Mouse (Mus musculus): ENCODE results near the gene Spata16. TPM values are rescaled to one million over a fixed set of nuclear protein-coding genes. Genes with fewer than 3 reads are reported as not detected.

The Spata16 gene
- total and polyA plus RNA-seq, 3 experiments: not detected

DNA sequence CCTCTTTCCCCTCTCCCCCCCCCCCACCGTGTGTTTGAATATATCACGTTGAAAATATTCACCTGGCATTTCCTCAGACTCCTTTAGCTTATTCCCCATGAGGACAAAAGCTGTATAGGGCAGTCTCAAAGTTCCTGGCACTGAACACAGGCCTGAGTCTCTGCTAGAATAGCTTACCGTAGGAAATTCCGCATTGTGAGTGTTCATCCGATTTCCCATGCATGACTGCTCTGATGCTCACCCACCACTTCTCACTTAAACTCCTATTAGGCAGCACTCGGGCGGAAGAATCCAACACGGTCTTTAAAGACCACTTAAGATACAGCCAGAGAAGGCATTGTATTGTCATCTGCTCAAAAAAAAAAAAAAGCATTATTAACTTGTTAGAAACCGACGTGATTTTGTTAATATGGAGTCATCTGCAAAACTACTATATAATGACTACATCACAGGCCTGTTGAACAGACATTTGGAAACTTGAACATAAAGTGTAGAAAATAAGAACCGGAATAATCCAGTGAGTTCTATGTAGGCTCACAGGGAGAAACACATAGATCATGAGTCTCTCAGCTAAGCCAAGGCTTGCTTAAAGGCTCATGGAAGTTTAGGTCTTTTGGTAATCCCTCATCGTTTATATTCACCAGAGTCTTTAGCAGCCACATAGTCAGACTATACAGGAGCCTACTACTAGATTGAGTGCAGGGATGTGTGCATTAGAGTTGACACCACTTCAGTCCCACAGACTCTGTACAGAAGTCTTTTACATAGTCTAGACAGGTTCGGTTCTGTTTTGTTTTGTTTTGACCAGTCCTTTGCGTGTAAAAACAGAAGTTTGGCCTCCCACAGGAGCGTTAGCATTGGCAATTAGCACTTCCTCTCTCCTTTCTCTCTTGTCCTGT is 4.2 kb downstream of the Spata16 start:
- no peak for TF ChIP-seq MXI1 (IDR thresholded peaks at IDR 0.05; ENCODE audit: low read depth, low read length)
- no peak for TF ChIP-seq NELFE (IDR thresholded peaks at IDR 0.05; ENCODE audit: low read depth, low read length)
- TF ChIP-seq NRF1 (IDR thresholded peaks at IDR 0.05; ENCODE audit: insufficient read depth, low read depth, low read length, poor library complexity, severe bottlenecking): no peak
- no peak for TF ChIP-seq SMC3 (IDR thresholded peaks at IDR 0.05; ENCODE audit: low read depth, low read length)
- no peak for TF ChIP-seq RCOR1 (IDR thresholded peaks at IDR 0.05; ENCODE audit: low read depth, low read length)
- no peak for TF ChIP-seq ZKSCAN1 (IDR thresholded peaks at IDR 0.05; ENCODE audit: low read depth, low read length)
- no peak for TF ChIP-seq TAL1 (IDR thresholded peaks at IDR 0.05; ENCODE audit: low read length)
- TF ChIP-seq MAX (IDR thresholded peaks at IDR 0.05; ENCODE audit: low read length): no peak

DNA sequence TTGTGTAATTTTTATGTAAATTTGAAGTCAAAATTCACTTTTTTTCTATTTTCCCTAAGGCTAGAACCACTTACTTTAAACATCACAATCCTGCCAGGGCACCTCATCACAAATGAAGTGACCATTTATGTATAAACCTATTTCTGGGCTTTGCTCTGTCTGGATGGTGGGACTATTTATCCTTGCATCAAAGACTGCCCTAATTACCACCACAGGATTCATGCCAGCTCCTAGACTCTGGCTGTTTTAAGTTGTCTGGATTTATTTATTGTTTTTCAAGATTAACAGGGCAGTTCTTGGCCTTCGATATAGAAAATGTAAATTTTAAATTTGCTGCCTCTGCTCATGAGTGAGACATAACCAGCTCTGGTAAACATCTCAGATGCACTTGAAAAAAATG is 6.7 kb downstream of the Spata16 start:
- no peak for TF ChIP-seq MYB (IDR thresholded peaks at IDR 0.05; ENCODE audit: low read depth, low read length)
- no peak for TF ChIP-seq MAZ (IDR thresholded peaks at IDR 0.05; ENCODE audit: low read depth, low read length)
- TF ChIP-seq ZC3H11A (IDR thresholded peaks at IDR 0.05; ENCODE audit: low read depth, low read length): no peak
- no peak for TF ChIP-seq TAL1 (IDR thresholded peaks at IDR 0.05; ENCODE audit: low read length)
- no peak for TF ChIP-seq POLR2A (IDR thresholded peaks at IDR 0.05; ENCODE audit: control insufficient read depth in 1 of 2, insufficient read depth in 1 of 2, low read depth in 1 of 2, low read length in 2 of 2, poor library complexity in 1 of 2)
- no peak for TF ChIP-seq JUND (IDR thresholded peaks at IDR 0.05; ENCODE audit: low read depth, low read length)
- no peak for TF ChIP-seq MEF2A (IDR thresholded peaks at IDR 0.05; ENCODE audit: extremely low read depth, insufficient replicate concordance, low read depth, low read length, poor library complexity, severe bottlenecking)
- no peak for TF ChIP-seq EP300 (IDR thresholded peaks at IDR 0.05; ENCODE audit: low read depth in 1 of 2, low read length in 2 of 2)
- TF ChIP-seq TBP (IDR thresholded peaks at IDR 0.05; ENCODE audit: low read depth, low read length): no peak
- TF ChIP-seq HCFC1 (IDR thresholded peaks at IDR 0.05; ENCODE audit: low read depth, low read length): no peak
- no peak for TF ChIP-seq ETS1 (IDR thresholded peaks at IDR 0.05; ENCODE audit: low read depth, low read length)
- no peak for TF ChIP-seq NELFE (IDR thresholded peaks at IDR 0.05; ENCODE audit: low read depth, low read length)
- TF ChIP-seq USF2 (IDR thresholded peaks at IDR 0.05; ENCODE audit: borderline replicate concordance in 1 of 2, insufficient read depth in 1 of 2, low read depth in 1 of 2, low read length in 2 of 2): no peak
- no peak for TF ChIP-seq RCOR1 (IDR thresholded peaks at IDR 0.05; ENCODE audit: low read depth, low read length)
- no peak for TF ChIP-seq UBTF (IDR thresholded peaks at IDR 0.05; ENCODE audit: borderline replicate concordance, insufficient read depth, low read depth, low read length)
- TF ChIP-seq MXI1 (IDR thresholded peaks at IDR 0.05; ENCODE audit: low read depth, low read length): no peak
- TF ChIP-seq ZMIZ1 (IDR thresholded peaks at IDR 0.05; ENCODE audit: low read depth, low read length): no peak
- Histone ChIP-seq H3K36me3 (ENCODE audit: control insufficient read depth in 1 of 2, insufficient read depth in 2 of 2, low read length in 2 of 2) (no peaks in the 10 kb centered on the region), H3K27me3 (ENCODE audit: control insufficient read depth in 1 of 2, insufficient read depth in 2 of 2, low read length in 2 of 2) (no peaks in the 10 kb centered on the region), H3K79me2 (ENCODE audit: control insufficient read depth, insufficient read depth, low read length, poor library complexity) (no peaks in the 10 kb centered on the region), H3K4me1 (ENCODE audit: control insufficient read depth in 1 of 2, insufficient read depth in 2 of 2, low read length in 2 of 2) (no peaks in the 10 kb centered on the region), H3K27ac (ENCODE audit: control insufficient read depth, low read depth, low read length) (no peak overlapping the region), H3K4me3 (ENCODE audit: control insufficient read depth in 1 of 2, insufficient read depth in 1 of 2, low read depth in 2 of 2, low read length in 2 of 2) (no peak overlapping the region), H3K9ac (ENCODE audit: control insufficient read depth, low read depth, low read length, poor library complexity, severe bottlenecking) (no peak overlapping the region), H3K9me3 (replicated peaks; ENCODE audit: insufficient read depth, low read length) (no peaks in the 10 kb centered on the region)
- no peak for DNase-seq (ENCODE audit: low read depth, low spot score)

More for the DNA sequence above, 4.2 kb downstream of the Spata16 start:
- Histone ChIP-seq H3K4me3 (ENCODE audit: control insufficient read depth in 1 of 2, insufficient read depth in 1 of 2, low read depth in 2 of 2, low read length in 2 of 2) (no peak overlapping the region), H3K27me3 (ENCODE audit: control insufficient read depth in 1 of 2, insufficient read depth in 2 of 2, low read length in 2 of 2) (no peaks in the 10 kb centered on the region), H3K4me1 (ENCODE audit: control insufficient read depth in 1 of 2, insufficient read depth in 2 of 2, low read length in 2 of 2) (no peaks in the 10 kb centered on the region), H3K79me2 (ENCODE audit: control insufficient read depth, insufficient read depth, low read length, poor library complexity) (no peaks in the 10 kb centered on the region), H3K27ac (ENCODE audit: control insufficient read depth, low read depth, low read length) (no peak overlapping the region), H3K36me3 (ENCODE audit: control insufficient read depth in 1 of 2, insufficient read depth in 2 of 2, low read length in 2 of 2) (no peaks in the 10 kb centered on the region), H3K9ac (ENCODE audit: control insufficient read depth, low read depth, low read length, poor library complexity, severe bottlenecking) (no peak overlapping the region), H3K9me3 (replicated peaks; ENCODE audit: insufficient read depth, low read length) (no peaks in the 10 kb centered on the region)
- DNase-seq (ENCODE audit: low read depth, low spot score): no peak
